Mouse (Mus musculus): ENCODE results near the gene Pwp1.
"Not testable (repeated sequence)": the region's sequence is repeated elsewhere in the genome, so short reads cannot be mapped to it uniquely, and the experiment has no call there.

The Pwp1 gene

DNA sequence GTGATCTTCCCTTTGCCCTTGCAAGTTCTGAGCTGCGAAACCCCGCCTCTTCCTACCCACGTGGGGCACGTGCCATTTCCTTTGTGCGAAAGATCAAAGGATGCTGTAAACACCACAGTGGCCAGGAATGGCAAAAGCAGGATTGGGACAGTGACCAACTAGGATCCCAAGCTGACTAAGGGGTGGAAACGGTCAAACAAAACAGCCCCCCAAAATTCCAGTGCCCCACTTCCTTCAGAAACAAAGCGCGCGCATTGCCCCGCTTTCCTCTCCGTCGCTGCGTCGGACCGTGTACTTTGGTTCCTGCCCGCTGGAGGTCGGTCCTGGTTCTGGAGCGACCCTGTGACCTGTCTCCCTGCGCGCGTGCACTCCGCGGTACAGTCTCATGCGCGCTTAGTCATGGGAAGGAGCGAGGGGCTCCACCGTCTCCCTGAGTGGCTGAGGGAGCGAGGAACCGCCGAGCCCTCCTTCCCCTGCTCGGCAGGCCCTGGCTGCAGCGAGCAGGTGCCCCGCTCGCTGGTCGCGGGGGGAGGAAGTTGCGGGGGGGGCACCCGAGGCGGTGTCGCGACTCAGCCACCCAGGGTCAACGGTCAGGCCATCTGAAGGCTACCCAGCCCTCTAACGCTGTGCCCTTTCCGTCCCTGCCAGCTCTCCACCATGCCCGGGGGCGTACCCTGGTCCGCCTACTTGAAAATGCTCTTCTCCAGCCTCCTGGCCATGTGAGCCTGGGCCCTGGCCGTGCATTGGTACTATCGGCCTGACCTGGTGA is at the start of gene Pwp1:
TSS of gene Pwp1 (plus strand) at position 410 of the 769 bp plus-strand sequence.
- DNase-seq (ENCODE audit: low read depth, low spot score) = peak; percentile 4

DNA sequence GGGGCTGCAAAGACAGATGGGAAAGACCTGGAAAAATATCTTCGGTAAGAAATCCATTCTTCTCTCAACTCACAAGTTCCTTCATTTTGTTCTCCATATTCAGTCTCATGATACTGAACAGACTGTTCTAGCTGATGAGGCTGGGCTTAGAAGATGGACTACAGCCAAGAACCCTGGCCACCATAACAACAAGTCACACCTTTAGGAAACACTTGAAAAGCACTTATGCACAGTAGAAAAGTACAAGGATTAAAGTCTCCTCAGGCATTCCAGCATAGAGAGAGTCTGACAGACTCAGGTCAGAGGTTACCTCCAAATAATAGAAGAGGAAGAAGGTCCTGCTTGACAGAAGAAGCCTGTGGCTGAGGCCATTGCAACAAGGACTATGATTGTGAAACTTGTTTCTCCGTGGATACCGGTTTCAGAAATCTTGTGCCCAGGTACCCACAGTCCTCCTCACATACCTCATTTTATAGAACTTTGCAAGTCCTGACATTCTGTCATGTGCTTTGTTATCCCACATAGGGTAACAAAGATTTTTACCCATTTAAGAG is 7.1 kb upstream of the Pwp1 start:
- not testable (repeated sequence) for DNase-seq (ENCODE audit: low read depth, low spot score)

DNA sequence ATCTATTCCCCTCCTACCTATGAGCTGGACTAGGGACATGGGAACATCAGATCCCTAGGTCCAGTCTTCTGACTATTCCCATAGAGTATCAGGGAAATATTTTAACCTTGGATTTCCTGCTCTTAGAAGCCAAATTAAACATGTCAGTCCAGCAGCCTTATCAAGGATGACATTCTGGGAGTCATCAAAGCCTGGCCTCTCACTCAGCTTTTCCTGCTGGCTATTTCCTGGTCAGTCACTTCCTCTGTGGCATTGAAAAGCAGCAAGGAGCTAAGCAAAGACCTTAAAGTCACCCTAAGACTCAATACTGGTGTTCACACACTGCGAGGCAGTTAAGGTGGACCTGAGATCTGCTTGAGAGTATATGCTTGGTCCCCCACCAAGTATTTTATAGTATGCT is 5.5 kb upstream of the Pwp1 start:
- not testable (repeated sequence) for DNase-seq (ENCODE audit: low read depth, low spot score)

DNA sequence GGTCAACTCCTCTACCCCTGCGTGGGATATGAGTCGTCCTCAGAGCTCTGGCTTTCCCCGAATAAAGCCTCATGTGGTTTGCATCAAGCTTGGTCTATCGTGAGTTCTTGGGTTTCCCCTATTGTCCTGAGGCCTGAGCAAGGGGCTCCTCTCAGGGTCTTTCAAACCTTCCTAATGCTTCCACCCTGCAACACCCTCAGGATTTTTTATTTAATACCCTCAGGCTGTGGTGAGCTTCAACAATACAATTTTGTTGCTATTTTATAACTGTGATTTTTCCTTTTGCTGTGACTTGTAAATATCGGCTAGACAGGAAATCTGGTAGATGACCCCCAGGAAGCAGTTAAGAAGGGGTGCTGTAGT is 591 bp upstream of the Pwp1 start:
- DNase-seq (ENCODE audit: low read depth, low spot score) = not testable (repeated sequence)

DNA sequence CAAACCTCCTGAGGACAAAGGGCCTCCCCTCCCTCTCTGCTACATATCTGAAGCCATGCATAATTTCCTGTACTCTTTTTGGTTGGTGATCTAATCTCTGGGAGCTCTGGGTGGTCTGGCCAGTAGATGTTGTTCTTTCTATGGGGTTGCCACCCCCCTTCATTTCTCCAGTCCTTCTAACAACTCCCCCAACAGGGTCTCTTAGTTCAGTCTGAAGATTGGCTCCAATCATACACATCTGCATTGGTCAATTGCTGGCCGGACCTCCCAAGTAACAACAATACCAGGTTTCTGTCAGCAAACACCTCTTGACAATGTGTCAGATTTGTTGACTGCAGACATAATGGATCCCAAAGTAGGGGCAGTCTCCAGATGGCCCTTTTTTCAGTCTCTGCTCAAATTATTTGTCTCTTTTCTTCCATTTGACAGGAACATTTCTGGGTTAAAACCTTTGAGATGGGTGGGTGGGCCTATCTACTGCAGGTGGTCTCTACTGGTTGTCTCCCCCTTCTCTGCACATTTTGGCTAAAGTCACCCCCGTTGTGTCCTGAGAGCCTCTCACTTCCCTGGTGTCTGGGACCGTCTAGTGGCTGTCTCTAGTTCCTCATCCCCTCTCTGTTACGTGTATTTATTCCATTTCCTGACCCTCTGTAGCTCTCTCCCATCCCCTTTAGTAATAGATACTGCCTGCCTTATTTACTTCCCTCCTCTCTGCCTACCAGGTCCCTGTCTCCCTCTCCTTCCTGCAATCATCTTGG is 17.0 kb downstream of the Pwp1 start:
- no peak for DNase-seq (ENCODE audit: low read depth, low spot score)

DNA sequence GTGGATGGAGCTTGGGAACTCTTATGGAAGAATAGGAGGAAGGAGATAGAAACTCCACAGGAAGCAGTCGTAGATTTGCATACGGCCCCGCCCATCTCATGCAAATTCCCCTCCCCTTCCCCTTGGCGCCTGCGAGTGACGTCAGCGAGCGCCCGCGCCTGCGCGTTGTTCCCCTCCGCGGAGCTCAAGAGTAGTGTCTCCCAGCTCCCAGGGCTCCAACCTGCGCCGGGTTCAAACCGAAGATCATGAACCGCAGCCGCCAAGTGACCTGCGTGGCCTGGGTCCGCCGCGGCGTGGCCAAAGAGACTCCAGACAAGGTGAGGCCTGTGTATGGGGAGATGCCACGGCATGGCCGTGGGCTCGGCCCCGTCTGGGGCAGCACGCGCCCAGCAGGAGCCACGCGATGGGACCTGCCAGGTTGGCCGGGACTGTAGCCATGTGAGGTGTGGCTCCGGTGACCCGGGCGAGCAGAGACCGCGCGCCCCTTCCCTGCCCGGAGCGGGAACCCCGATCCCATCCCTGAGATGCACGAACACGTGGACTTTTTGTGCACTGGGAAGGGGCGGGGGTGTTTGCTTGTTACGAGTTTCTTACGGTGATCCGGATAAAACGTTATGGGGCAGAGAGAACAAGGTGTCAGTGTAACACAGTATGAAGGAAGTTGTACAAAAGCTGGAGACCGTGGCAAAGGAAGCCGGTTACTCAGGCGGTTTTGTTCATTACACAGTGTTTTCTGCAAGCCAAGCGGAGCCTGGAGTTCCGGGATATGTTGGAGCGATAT is 42.6 kb downstream of the Pwp1 start:
- peak; percentile 91 for DNase-seq (ENCODE audit: low read depth, low spot score)

DNA sequence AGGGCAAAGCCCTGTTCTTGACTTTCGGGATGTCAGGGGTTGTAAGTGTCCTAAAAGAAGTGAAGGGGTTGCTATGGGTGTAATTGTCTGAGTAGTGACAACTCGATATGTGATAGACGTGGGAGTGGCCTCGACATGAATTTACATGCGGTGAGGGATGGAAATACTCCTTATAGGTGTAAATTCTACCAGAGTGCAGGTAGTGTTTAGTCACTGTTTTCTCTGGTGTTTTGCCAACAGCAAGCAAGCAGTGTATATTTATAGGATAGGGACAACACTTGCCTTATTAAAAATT is 43.1 kb downstream of the Pwp1 start:
- DNase-seq (ENCODE audit: low read depth, low spot score) = no peak

DNA sequence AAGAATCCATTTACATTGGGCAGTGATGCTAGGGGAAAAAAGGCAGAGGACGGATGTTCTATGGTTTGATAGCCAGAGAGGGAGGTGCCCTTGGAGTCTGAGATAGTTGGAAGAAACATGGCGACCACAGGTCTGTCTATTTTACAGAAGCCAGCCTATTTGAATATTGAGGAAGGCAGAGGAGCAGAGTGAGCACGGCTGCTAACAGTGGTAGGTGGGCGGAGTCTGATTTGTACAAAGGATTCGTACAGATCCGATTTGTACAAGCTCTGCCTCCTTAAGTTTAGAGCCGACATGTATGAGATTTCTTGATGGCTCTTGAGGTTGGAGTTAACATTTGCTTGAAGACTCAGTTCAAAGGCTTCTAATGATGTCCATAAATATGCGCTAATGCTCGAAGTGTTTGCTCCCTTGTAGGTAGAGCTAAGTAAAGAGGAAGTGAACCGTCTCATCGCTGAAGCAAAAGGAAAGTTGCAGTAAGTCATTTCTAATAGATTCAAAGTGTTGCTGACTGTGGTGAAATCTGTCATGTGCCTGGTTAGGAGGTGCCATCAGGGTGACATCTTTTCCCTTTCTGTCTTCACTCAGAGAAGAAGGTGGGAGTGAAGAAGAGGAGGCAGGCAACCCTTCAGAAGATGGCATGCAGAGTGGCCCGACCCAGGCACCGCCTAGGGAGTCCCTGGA is 44.7 kb downstream of the Pwp1 start:
- DNase-seq (ENCODE audit: low read depth, low spot score) = no peak

DNA sequence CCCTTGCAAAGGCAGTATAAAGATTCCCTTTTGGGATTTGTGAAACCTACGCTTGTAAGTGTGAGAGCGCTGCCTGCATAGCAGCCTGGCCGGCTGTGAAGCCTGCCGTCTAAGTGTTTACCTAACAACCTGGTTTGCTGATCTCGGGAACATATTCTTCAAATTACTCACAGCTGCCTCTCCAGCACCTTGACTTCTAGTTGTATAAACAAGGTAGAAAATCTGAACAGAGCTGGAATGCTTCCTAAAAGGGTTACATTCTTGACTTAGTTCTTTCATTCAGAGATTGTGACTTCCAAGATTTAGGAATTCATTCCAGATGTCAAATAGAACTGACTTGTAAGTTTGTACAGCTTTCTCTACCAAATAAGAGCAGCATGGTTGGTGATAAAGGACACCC is 46.5 kb downstream of the Pwp1 start:
- DNase-seq (ENCODE audit: low read depth, low spot score) = no peak

DNA sequence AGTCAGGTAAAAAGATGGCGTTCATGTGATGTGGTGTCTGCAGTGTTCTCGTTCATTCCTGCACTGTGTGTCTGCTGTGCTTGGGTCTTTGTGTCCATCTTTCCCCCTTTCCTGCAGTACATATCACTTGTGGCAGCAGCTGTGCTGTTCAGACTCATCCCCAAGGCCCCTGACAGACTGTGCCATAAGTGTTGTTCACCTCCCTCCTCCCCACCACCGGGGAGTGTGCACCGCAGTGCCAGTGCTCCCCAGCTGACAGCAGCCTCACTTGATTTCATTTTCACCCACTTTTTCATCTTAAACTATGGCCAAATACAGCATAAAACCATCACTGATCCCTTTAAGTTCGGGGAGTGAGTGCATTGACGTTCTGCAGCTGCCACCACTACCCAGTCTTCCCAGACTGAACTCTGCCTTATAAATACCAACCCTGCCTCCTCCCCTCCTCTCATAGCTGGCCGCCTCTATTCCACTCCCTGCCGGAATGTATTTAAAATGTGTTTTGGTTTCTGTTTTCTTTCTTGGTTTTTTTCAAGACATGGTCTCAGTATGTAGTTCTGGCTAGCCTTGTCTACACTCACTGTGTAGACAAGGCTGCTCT is 50.7 kb downstream of the Pwp1 start:
- no peak for DNase-seq (ENCODE audit: low read depth, low spot score)

DNA sequence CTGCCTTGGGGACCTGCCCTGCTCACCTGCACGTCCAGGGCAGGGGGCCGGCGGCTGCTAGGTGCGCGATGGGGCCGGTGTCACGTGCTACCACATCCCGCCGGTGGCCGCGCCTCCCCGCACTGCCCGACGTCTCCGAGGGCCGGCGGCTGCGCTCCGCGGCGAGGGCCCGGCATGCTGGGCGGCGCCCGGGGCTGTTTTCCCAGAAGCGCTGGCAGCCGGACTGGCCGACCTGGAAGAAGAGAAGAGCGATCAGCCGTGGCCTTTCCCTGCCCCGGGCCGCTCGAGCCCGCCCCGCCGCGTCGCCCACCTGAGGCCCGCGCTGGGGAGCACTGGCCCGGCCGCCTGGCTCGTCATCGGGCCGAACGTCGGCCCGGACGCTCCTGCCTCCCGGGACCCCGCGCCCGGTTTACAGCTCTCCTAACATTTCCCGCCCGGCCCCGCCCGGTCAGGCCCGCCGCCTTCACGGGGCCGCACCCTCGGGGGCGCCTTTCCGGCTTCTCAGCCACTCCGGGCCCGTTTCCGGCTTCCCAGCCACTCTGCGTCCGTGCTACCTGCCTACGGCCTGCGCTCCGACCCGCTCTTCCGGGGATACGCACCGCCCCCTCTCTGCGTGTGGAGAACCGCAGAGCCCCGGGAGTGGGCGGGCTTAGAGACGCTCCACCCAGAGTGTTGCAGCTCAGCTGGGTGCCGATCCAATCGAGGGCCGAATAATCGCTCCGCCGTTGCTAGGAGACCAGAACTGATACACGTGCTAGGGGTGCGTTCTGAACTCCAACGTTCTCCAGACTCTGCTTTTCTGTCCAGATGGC is 87.4 kb downstream of the Pwp1 start, which contains the start of gene Prdm4:
TSS of gene Prdm4 (minus strand) at position 645 of the 812 bp plus-strand sequence.
- DNase-seq (ENCODE audit: low read depth, low spot score) = peak; percentile 99

DNA sequence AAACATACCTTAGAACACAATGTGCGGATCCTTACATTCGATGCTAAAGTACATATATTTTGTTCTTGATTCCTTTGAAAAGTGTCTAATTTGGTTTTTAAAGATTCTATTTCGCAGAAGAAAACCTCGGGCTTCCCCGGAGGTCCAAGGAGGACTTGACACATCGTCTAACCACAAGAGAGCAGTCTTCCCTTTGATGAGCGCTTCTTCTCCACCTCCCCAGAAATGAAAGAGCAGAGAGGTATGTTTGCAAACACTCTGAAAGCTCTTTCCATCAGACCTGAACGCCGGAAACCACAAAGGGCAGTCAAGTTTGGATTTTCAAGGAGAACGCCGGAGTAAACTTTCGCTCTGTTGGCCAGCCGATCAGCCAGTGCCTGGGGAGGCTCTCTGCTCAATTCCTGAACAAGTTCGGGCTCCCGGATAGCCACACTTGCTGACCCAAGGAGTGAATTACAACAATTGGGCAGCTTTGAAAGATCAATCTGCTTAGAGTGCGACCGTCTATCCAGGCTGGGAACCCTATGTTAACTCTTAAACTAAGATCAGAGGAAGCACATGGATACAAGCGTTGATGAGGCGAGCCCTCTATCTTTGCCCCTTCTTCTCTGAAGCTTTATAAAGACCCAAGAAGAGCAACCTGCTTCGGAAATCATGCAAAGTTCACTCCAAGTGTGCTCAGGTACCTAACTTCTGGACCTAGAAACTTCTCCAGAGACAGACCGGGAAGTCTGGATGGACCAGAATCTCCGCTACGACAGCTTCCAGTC is 98.6 kb downstream of the Pwp1 start, which contains the start of gene Ascl4:
TSS of gene Ascl4 (plus strand) at position 6 of the 770 bp plus-strand sequence.
- DNase-seq (ENCODE audit: low read depth, low spot score) = no peak

DNA sequence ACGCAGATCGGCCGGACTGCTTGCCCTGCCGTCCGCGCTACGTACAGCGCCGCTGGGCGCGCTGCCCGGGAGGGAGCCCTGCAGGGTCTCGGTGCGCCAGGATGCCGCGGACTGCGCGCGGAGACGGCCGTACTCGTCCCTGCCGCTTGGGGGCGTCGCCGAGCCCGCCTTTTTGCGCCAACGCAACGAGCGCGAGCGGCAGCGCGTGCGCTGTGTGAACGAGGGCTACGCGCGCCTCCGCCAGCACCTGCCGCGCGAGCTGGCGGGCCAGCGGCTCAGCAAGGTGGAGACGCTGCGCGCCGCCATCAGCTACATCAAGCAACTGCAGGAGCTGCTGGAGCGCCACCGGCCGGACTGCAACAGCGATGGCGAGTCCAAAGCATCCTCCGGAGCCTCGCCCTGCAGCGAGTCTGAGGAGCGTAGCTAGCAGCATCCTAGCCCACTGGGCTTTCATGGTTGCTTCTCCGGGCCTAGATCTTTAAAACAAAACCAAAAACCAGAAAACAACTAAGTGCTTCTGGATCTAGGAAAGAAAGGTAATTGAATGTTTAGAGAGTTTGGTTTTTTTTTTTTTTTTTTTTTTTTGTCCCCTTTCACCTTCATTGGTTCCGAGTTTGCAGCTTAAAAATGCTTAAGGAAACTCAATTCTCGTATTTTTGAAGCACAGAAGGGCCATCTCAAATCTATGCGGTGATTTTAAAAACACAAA is 99.4 kb downstream of the Pwp1 start:
- DNase-seq (ENCODE audit: low read depth, low spot score) = no peak

DNA sequence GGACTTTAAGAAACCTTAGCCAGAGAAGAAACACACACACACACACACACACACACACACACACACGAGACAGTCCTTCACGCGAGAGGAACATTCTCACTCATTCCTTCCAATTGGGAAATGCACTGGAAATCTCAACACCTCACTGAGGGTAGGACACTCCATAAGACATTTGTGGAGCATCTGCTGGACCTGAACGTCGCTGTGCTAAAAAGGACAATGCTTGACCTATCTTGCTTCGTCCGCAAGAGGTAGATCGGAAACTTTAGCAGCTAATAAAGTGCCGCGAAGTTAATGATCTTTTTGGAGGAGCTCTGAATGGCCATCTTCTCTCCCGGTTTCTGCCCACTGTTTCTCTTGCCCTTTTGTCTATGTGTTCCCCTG is 99.9 kb downstream of the Pwp1 start:
- DNase-seq (ENCODE audit: low read depth, low spot score) = no peak

DNA sequence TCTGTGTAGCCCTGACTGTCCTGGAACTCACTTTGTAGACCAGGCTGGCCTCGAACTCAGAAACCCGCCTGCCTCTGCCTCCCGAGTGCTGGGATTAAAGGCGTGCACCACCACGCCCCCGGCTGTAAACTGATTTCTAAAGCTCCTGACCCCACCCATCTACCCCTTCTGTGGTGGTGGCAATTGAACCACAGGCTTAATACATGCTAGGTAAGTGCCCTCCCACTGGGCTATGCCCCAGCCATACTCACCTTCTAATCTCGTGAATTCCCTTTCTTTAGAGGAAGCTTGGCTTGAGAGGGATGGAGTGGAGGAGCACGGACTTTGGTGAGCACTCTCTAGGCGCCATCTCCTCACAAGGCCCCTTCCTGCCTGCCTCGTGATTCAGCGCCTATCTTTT is 100.7 kb downstream of the Pwp1 start:
- no peak for DNase-seq (ENCODE audit: low read depth, low spot score)

DNA sequence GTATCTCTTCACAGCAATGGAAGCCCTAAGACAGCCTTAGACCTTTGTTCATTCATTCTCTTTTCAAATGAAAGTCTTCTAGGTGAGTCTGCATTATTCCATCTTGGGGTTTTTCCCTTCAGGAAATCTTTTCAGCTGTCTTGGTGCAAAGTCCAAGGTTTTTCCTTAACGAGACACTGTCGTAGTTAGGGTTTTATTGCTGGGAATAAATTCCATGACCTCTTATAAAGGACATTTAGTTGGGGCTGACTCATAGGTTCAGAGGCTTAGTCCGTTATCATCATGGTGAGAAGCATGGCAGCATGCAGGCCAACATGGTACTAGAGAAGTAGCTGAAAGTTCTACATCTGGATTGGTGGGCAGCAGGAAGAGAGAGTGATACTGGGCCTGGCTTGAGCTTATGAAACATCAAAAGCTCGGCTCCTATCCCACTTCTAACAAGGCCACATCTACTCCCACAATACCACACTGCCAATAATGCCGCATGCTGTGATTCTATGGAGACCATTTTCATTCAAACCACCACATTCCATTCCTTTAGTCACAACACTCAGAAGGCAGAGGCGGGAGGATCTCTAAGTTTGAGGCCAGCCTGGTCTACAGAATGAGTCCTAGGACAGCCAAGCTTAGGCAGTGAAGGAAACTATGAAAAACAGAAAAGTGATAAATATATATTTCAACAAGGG is 107.1 kb downstream of the Pwp1 start:
- no peak for DNase-seq (ENCODE audit: low read depth, low spot score)

Data from 3T3-L1 (cell line).